Mouse (Mus musculus) megakaryocyte, embryonic 14.5 days (primary cell): Measurements from ENCODE around the gene Sprn. TPM values are rescaled to one million over a fixed set of nuclear protein-coding genes. Genes with fewer than 3 reads are reported as not detected.

ENCODE experiments used
- H3K27me3 ChIP-seq: replicated peaks from 2 replicates; pipeline ENCODE3; 2012; ENCODE audit warnings: inconsistent platforms
- H3K36me3 ChIP-seq: replicated peaks from 2 replicates; pipeline ENCODE3; 2012; ENCODE audit warnings: low read length, inconsistent platforms, mixed read lengths
- H3K4me1 ChIP-seq: 2 replicates; pipeline ENCODE4 v1.6.1; 2012; ENCODE audit warnings: inconsistent platforms
- H3K4me3 ChIP-seq: replicated peaks from 2 replicates; pipeline ENCODE3; 2012; ENCODE audit warnings: moderate library complexity, mild to moderate bottlenecking, inconsistent platforms
- H3K9me3 ChIP-seq: 2 replicates; pipeline ENCODE4 v1.6.1; 2012; ENCODE audit warnings: inconsistent platforms
- FLI1 ChIP-seq: IDR thresholded peaks from 2 replicates; pipeline ENCODE4 v1.6.1; 2012; ENCODE audit warnings: low read length, inconsistent platforms, mixed read lengths
- GATA1 ChIP-seq: IDR thresholded peaks from 3 replicates; pipeline ENCODE4 v1.6.1; 2012; ENCODE audit warnings: mixed read lengths, low read length, inconsistent platforms, borderline replicate concordance
- polyA plus RNA-seq: library from polyadenylated mRNA; stranded (reverse); fragments of >175 nt; gene quantifications from 2 replicates; pipeline ENCODE4 v1.2.3, GENCODE M21; 2012; ENCODE audit warnings: low replicate concordance; ENCODE audit not compliant: insufficient read depth

The Sprn gene
- polyA plus RNA-seq, 1 experiment, result not detected

- Histone ChIP-seq H3K27me3 (no peaks in the 10 kb centered on the region), H3K9me3 (no peaks in the 10 kb centered on the region), H3K4me1 (peaks cover 24% of the 10 kb centered on the region), H3K36me3 (peaks cover 60% of the 10 kb centered on the region), H3K4me3 (no peak overlapping the region)
- no peak for TF ChIP-seq FLI1
- no peak for TF ChIP-seq GATA1
These were observed 42.7 kb downstream of the Sprn start for GRCm38 (mm10) chr7:140111943-140112342.

- no peak for TF ChIP-seq FLI1
- no peak for TF ChIP-seq GATA1
- Histone ChIP-seq H3K27me3 (no peaks in the 10 kb centered on the region), H3K4me1 (peaks cover 36% of the 10 kb centered on the region), H3K36me3 (peaks cover 57% of the 10 kb centered on the region), H3K4me3 (no peak overlapping the region), H3K9me3 (no peaks in the 10 kb centered on the region)
These were observed 50.7 kb downstream of the Sprn start for GRCm38 (mm10) chr7:140104009-140104408.

DNA sequence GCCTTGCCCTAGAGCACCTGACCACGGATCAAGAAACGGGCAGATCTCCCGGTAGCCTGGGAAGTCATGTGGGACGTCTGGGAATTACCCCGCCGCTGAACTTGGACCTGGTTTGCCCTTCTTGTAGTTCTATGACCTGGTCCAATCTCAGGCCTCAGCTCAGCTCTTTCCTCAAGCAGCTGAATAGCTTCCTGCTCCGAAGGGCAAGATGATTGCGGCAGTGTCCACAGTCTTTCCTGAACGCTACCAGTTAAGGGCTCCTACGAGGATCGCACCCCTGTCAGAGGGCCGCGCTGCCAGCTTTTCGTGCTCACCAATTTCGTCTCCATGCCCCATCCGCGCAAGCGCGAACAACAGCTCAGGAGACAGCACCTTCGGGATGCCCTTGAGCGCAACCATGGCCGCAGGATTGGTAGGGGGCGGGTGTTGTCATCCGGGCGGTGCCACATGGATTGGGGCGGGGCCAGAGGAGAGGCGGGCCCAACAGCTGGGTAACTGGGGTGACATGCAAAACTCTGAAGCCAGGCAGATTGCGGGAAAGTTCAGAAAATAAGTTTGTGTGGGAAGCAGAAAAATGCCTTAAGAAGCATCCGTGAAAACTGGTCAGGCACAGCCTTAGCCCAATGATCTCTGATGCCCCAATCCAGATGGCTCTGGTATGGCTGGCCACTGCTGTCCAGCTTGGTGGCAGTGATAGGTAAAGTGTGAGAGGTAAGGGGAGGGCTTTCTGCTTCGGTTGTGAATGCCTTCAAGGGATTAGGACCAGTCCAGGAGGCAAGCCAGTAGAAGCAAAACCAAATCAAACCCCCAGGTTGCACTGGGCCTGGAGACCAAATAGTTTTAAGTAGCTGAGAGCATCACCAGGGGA lies 52.5 kb downstream of the Sprn start, which contains the start of gene Fuom:
Gene Fuom (minus strand): TSS at position 449 of the 868 bp plus-strand sequence.
- Histone ChIP-seq H3K4me3 (peak within 1 kb of the TSS; percentile 91), H3K36me3 (peaks cover 39% of the 10 kb centered on the region), H3K27me3 (peaks cover 3% of the 10 kb centered on the region), H3K4me1 (peaks cover 54% of the 10 kb centered on the region), H3K9me3 (no peaks in the 10 kb centered on the region)
- TF ChIP-seq FLI1, result no peak
- TF ChIP-seq GATA1, result no peak

DNA sequence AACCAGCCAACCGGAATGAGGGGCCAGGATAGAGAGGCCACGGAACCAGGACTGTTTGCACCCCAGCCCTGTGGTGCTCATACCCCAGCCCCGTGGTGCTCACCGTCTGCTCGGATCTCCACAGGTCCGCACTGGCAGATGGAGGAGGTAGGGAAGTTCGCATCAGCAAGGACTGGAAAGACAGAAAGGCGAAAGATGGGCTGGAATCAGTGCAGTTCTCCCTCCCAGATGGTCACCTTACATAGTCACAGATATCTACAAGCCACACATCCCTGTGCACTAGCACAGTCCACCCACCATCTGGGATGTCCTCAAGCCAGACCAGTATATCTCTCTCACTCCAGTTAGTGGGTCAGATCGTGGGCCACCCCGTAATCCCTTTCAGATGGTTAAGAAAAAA lies 53.2 kb downstream of the Sprn start:
- H3K4me3 ChIP-seq, result peak overlapping the region; percentile 12
- H3K27me3 ChIP-seq, result peaks cover 6% of the 10 kb centered on the region
- TF ChIP-seq FLI1, result no peak
- TF ChIP-seq GATA1, result no peak
- H3K4me1 ChIP-seq, result peaks cover 58% of the 10 kb centered on the region
- peaks cover 33% of the 10 kb centered on the region for H3K36me3 ChIP-seq
- no peaks in the 10 kb centered on the region for H3K9me3 ChIP-seq

Other genes starting within 250 kb of the Sprn start
- gene Utf1, start 211.1 kb downstream of the Sprn start, polyA plus RNA-seq, result not detected in 2 replicates
- 0.31 TPM in 1 of 2 replicates, not detected in the other for gene 6430531B16Rik, start 176.1 kb downstream of the Sprn start, polyA plus RNA-seq
- 7.8 and 22.3 TPM in 2 replicates for gene Adam8, start 162.3 kb downstream of the Sprn start, polyA plus RNA-seq
- 13.1 and 14.7 TPM in 2 replicates for gene Zfp511, start 118.5 kb downstream of the Sprn start, polyA plus RNA-seq
- 0.54 and 3.8 TPM in 2 replicates for gene Tubgcp2, start 118.2 kb downstream of the Sprn start, polyA plus RNA-seq
- not detected in 2 replicates for gene Msx3, start 105.8 kb downstream of the Sprn start, polyA plus RNA-seq
- gene Caly, start 72.3 kb downstream of the Sprn start, polyA plus RNA-seq, result 0.22 and 5.4 TPM in 2 replicates
- gene Prap1, start 61.5 kb downstream of the Sprn start, polyA plus RNA-seq, result not detected in 2 replicates
- 6.5 and 31.6 TPM in 2 replicates for gene Fuom, start 52.4 kb downstream of the Sprn start, polyA plus RNA-seq
- 2.9 and 4.3 TPM in 2 replicates for gene Paox, start 39.1 kb downstream of the Sprn start, polyA plus RNA-seq
- 5.5 TPM in 1 of 2 replicates, not detected in the other for gene Echs1, start 38.4 kb downstream of the Sprn start, polyA plus RNA-seq
- 6.6 TPM in 1 of 2 replicates, not detected in the other for gene Mtg1, start 17.3 kb downstream of the Sprn start, polyA plus RNA-seq
- gene Olfr522, start 9.9 kb upstream of the Sprn start, polyA plus RNA-seq, result not detected in 2 replicates
- not detected in 2 replicates for gene Olfr523, start 18.3 kb upstream of the Sprn start, polyA plus RNA-seq
- not detected in 2 replicates for gene Olfr524, start 51.1 kb upstream of the Sprn start, polyA plus RNA-seq
- gene Cd163l1, start 63.4 kb upstream of the Sprn start, polyA plus RNA-seq, result 0.15 TPM in 1 of 2 replicates, not detected in the other
- gene 5830411N06Rik, start 92.4 kb upstream of the Sprn start, polyA plus RNA-seq, result not detected in 2 replicates
- not detected in 2 replicates for gene Olfr525, start 166.0 kb upstream of the Sprn start, polyA plus RNA-seq
- gene Olfr527, start 179.1 kb upstream of the Sprn start, polyA plus RNA-seq, result 0.71 TPM in 1 of 2 replicates, not detected in the other
- gene Olfr60, start 206.8 kb upstream of the Sprn start, polyA plus RNA-seq, result not detected in 2 replicates
- not detected in 2 replicates for gene Olfr530, start 221.5 kb upstream of the Sprn start, polyA plus RNA-seq
- gene Olfr531, start 248.0 kb upstream of the Sprn start, polyA plus RNA-seq, result not detected in 2 replicates